9 mouse cellular contexts compared by ENCODE assay signal in genomic region chr5:52565214-52565812, GRCm38 (mm10). TPM values are rescaled to one million over a fixed set of nuclear protein-coding genes. Genes with fewer than 3 reads are reported as not detected.
DNase-seq lines count a peak whose midpoint lies in the region; ATAC-seq and TF ChIP-seq lines count a peak whose summit lies in the region.
"Had no signal": no experiment of that assay in that cellular context is flagged by ENCODE, and none has a peak within 500 bp of the region (broad histone marks: within the 10 kb centered on the region; RNA-seq: fewer than 3 reads in every experiment).

No protein-coding gene starts in this region.

- no peak for TF ChIP-seq POLR2A in lung, adult 2 months (IDR thresholded peaks at IDR 0.05; ENCODE audit: borderline replicate concordance, extremely low read depth, low read depth, low read length)

- H3K9me3 ChIP-seq in heart, postnatal 0 days (replicated peaks; ENCODE audit: control insufficient read depth, low read length): peaks cover 8% of the 10 kb centered on the region; the same call in 1 of the 2 replicates
- H3K9me3 ChIP-seq in hindbrain, embryonic 16.5 days (ENCODE audit: control insufficient read depth, low read length): no peaks in the 10 kb centered on the region
- H3K9me3 ChIP-seq in neural tube, embryonic 11.5 days (ENCODE audit: control insufficient read depth, low read length): no peaks in the 10 kb centered on the region

- peak overlapping the region; percentile 61 for H3K4me3 ChIP-seq in heart, postnatal 0 days (ENCODE audit: low read depth, low read length)
- peak overlapping the region; percentile 68 for H3K4me3 ChIP-seq in hindbrain, embryonic 16.5 days (ENCODE audit: low read length)
- H3K4me3 ChIP-seq in neural tube, embryonic 11.5 days (ENCODE audit: low read depth, low read length): peak overlapping the region; percentile 63
- no peak overlapping the region for H3K4me3 ChIP-seq in lung, adult 2 months (replicated peaks; ENCODE audit: extremely low read depth, low read depth, low read length)

- no peak for TF ChIP-seq CTCF in heart, postnatal 0 days (IDR thresholded peaks at IDR 0.05; ENCODE audit: low read depth)
- no peak for TF ChIP-seq CTCF in lung, adult 2 months (IDR thresholded peaks at IDR 0.05; ENCODE audit: insufficient read depth, low read length)

- no peaks in the 10 kb centered on the region for H3K36me3 ChIP-seq in heart, postnatal 0 days (replicated peaks; ENCODE audit: control insufficient read depth, insufficient read depth, low read length)
- H3K36me3 ChIP-seq in hindbrain, embryonic 16.5 days (ENCODE audit: control insufficient read depth, insufficient read depth, low read length): no peaks in the 10 kb centered on the region
- no peaks in the 10 kb centered on the region for H3K36me3 ChIP-seq in neural tube, embryonic 11.5 days (ENCODE audit: control insufficient read depth, insufficient read depth, low read length)

- no peak for DNase-seq in heart, postnatal 0 days (ENCODE audit: low spot score)
- no peak for DNase-seq in heart, postnatal 4 days
- DNase-seq in embryo, embryonic 10 days (ENCODE audit: low spot score): peak; percentile 32
- peak; percentile 48 for DNase-seq in neural tube, embryonic 11.5 days (ENCODE audit: low spot score)
- no peak for DNase-seq in adrenal gland, adult 2 months
- DNase-seq in lung, adult 2 months: no peak
- DNase-seq in layer of hippocampus, adult 9-10 months (ENCODE audit: low spot score): no peak

- no peak for TF ChIP-seq EP300 in heart, postnatal 0 days (IDR thresholded peaks at IDR 0.05; ENCODE audit: low read depth)

- H3K4me2 ChIP-seq in heart, postnatal 0 days (ENCODE audit: low read depth, low read length): peak overlapping the region; percentile 96
- H3K4me2 ChIP-seq in hindbrain, embryonic 16.5 days (ENCODE audit: low read length): peak overlapping the region; percentile 94
- peak overlapping the region; percentile 97 for H3K4me2 ChIP-seq in neural tube, embryonic 11.5 days (ENCODE audit: low read depth)

- no peak overlapping the region for H3K27ac ChIP-seq in heart, postnatal 0 days (ENCODE audit: low read depth)
- H3K27ac ChIP-seq in hindbrain, embryonic 16.5 days (ENCODE audit: low read depth, low read length): no peak overlapping the region
- no peak overlapping the region for H3K27ac ChIP-seq in neural tube, embryonic 11.5 days (ENCODE audit: low read depth, low read length)

- ATAC-seq in heart, postnatal 0 days (ENCODE audit: insufficient read depth, low read depth): no peak
- ATAC-seq in hindbrain, embryonic 16.5 days: peak; percentile 56
- peak; percentile 64 for ATAC-seq in neural tube, embryonic 11.5 days (ENCODE audit: insufficient read depth, low FRiP score, low TSS enrichment)

- H3K27me3 ChIP-seq in heart, postnatal 0 days (ENCODE audit: control insufficient read depth, insufficient read depth, low read length): peaks cover 18% of the 10 kb centered on the region
- H3K27me3 ChIP-seq in hindbrain, embryonic 16.5 days (replicated peaks; ENCODE audit: control insufficient read depth, insufficient read depth, low read length): no peaks in the 10 kb centered on the region; the same call in 1 of the 2 replicates
- no peaks in the 10 kb centered on the region; the same call in 1 of the 2 replicates for H3K27me3 ChIP-seq in neural tube, embryonic 11.5 days (ENCODE audit: control insufficient read depth, insufficient read depth, low read length)

- 11% methylated on average over 16 of the region's 17 CpGs for WGBS in heart, postnatal 0 days
- WGBS in hindbrain, embryonic 16.5 days: 3% methylated on average over 17 of the region's 17 CpGs
- 1% methylated on average over 17 of the region's 17 CpGs for WGBS in neural tube, embryonic 11.5 days
- WGBS in lung, adult 2 months: 10% methylated on average over 17 of the region's 17 CpGs

- peak overlapping the region; percentile 53; the same call in 1 of the 2 replicates for H3K9ac ChIP-seq in heart, postnatal 0 days (replicated peaks; ENCODE audit: low read depth, low read length)
- H3K9ac ChIP-seq in hindbrain, embryonic 16.5 days (ENCODE audit: low read depth, low read length): peak overlapping the region; percentile 86
- H3K9ac ChIP-seq in neural tube, embryonic 11.5 days (ENCODE audit: low read length): peak overlapping the region; percentile 67; the same call in 1 of the 2 replicates

- H3K4me1 ChIP-seq in heart, postnatal 0 days (ENCODE audit: control insufficient read depth, insufficient read depth): peaks cover 15% of the 10 kb centered on the region
- peaks cover 4% of the 10 kb centered on the region; the same call in 1 of the 2 replicates for H3K4me1 ChIP-seq in hindbrain, embryonic 16.5 days (ENCODE audit: control insufficient read depth, insufficient read depth, low read depth, low read length)
- H3K4me1 ChIP-seq in neural tube, embryonic 11.5 days (ENCODE audit: control insufficient read depth, insufficient read depth, low read length): peaks cover 5% of the 10 kb centered on the region; the same call in 1 of the 2 replicates
- H3K4me1 ChIP-seq in lung, adult 2 months (ENCODE audit: control insufficient read depth, insufficient read depth, low read length): no peaks in the 10 kb centered on the region

RNA-seq across cellular contexts. Expression of gene Lgi2, which starts 0.9 kb away (rescaled TPM):
- total RNA-seq in heart, postnatal 0 days (2014; rRNA removed; ENCODE audit: low replicate concordance): 0.88 and 2.8 TPM in 2 replicates
- polyA plus RNA-seq in heart, postnatal 0 days (2015; fragmentation: Nextera tagmentation; extraction: Ambion mirVana): 0.63 and 0.69 TPM in 2 replicates
- total RNA-seq in heart, postnatal 4 days (2021): 1 to 10 TPM; 1.6 to 1.9 TPM
- polyA plus RNA-seq in hindbrain, embryonic 16.5 days (2015; fragmentation: Nextera tagmentation; extraction: Ambion mirVana): 5.1 and 5.9 TPM in 2 replicates
- polyA plus RNA-seq in neural tube, embryonic 11.5 days (2014; fragmentation: Nextera tagmentation; extraction: Ambion mirVana): 1.4 and 1.5 TPM in 2 replicates
- 1 to 10 TPM in 1 of 2 experiments, under 1 TPM in 1; 0.69 to 1.6 TPM for total RNA-seq in adrenal gland, adult 2 months (2021)
- 0.26 and 0.41 TPM in 2 replicates for polyA plus RNA-seq in adrenal gland, adult 2 months (2012; rRNA removed)
- polyA plus RNA-seq in lung, adult 2 months (2012; rRNA removed): 1.6 and 2.0 TPM in 2 replicates
- total RNA-seq: hematopoietic stem cell, adult 5-6 weeks had no signal

Comparison
In these comparisons a context has a peak if more than half of its experiments do, and no peak if none do; other contexts are left out.
1. DNase-seq: peak in embryo, embryonic 10 days (single experiment) and neural tube, embryonic 11.5 days (single experiment); none in heart, postnatal 0 days (single experiment), heart, postnatal 4 days (single experiment), adrenal gland, adult 2 months (single experiment), lung, adult 2 months (single experiment) and layer of hippocampus, adult 9-10 months (single experiment).
2. Peak in every context shown above with its lines, with median percentiles within 50 percentile points of each other: H3K4me2 ChIP-seq and H3K9ac ChIP-seq.